Mouse (Mus musculus): ENCODE data around the gene Scn9a. TPM values are rescaled to one million over a fixed set of nuclear protein-coding genes. Genes with fewer than 3 reads are reported as not detected.

Gene Scn9a
- polyA plus RNA-seq, 1 experiment, result not detected

GRCm38 (mm10) chr2:66597313-66597712, 37.4 kb downstream of the Scn9a start:
- no peak for TF ChIP-seq POLR2A (IDR thresholded peaks at IDR 0.05; ENCODE audit: low read depth, low read length)
- TF ChIP-seq CTCF (IDR thresholded peaks at IDR 0.05; ENCODE audit: extremely low read depth, insufficient read length, insufficient replicate concordance, low read depth, low read length), result no peak
- no peak overlapping the region for H3K4me3 ChIP-seq (ENCODE audit: low read depth, low read length)
- WGBS, result 47% methylated on average over 6 of the region's 6 CpGs

GRCm38 (mm10) chr2:66596145-66596544, 38.6 kb downstream of the Scn9a start:
- Histone ChIP-seq H3K27me3 (ENCODE audit: control insufficient read depth, insufficient read depth, low read length) (no peaks in the 10 kb centered on the region), H3K36me3 (ENCODE audit: control insufficient read depth, insufficient read depth, low read length) (no peaks in the 10 kb centered on the region), H3K4me1 (ENCODE audit: control insufficient read depth, insufficient read depth, insufficient read length, low read length) (no peaks in the 10 kb centered on the region), H3K4me3 (ENCODE audit: low read depth, low read length) (no peak overlapping the region), H3K27ac (ENCODE audit: insufficient read depth, low read depth, low read length) (no peak overlapping the region)
- TF ChIP-seq POLR2A (IDR thresholded peaks at IDR 0.05; ENCODE audit: low read depth, low read length) (no peak), CTCF (IDR thresholded peaks at IDR 0.05; ENCODE audit: extremely low read depth, insufficient read length, insufficient replicate concordance, low read depth, low read length) (no peak)
- 36% methylated on average over 5 of the region's 5 CpGs for WGBS

More at GRCm38 (mm10) chr2:66597313-66597712, 37.4 kb downstream of the Scn9a start:
- H3K4me1 ChIP-seq (ENCODE audit: control insufficient read depth, insufficient read depth, insufficient read length, low read length), result no peaks in the 10 kb centered on the region
- no peak overlapping the region for H3K27ac ChIP-seq (ENCODE audit: insufficient read depth, low read depth, low read length)
- no peaks in the 10 kb centered on the region for H3K27me3 ChIP-seq (ENCODE audit: control insufficient read depth, insufficient read depth, low read length)
- H3K36me3 ChIP-seq (ENCODE audit: control insufficient read depth, insufficient read depth, low read length), result no peaks in the 10 kb centered on the region

GRCm38 (mm10) chr2:66590151-66590550, 44.6 kb downstream of the Scn9a start:
- no peak overlapping the region for H3K27ac ChIP-seq (ENCODE audit: insufficient read depth, low read depth, low read length)
- no peaks in the 10 kb centered on the region for H3K4me1 ChIP-seq (ENCODE audit: control insufficient read depth, insufficient read depth, insufficient read length, low read length)
- WGBS, result 60% methylated on average over 3 of the region's 3 CpGs
- H3K27me3 ChIP-seq (ENCODE audit: control insufficient read depth, insufficient read depth, low read length), result no peaks in the 10 kb centered on the region
- TF ChIP-seq POLR2A (IDR thresholded peaks at IDR 0.05; ENCODE audit: low read depth, low read length), result no peak
- TF ChIP-seq CTCF (IDR thresholded peaks at IDR 0.05; ENCODE audit: extremely low read depth, insufficient read length, insufficient replicate concordance, low read depth, low read length), result no peak
- no peak overlapping the region for H3K4me3 ChIP-seq (ENCODE audit: low read depth, low read length)
- H3K36me3 ChIP-seq (ENCODE audit: control insufficient read depth, insufficient read depth, low read length), result no peaks in the 10 kb centered on the region

- WGBS, result 68% methylated on average over 5 of the region's 5 CpGs
- no peaks in the 10 kb centered on the region for H3K36me3 ChIP-seq (ENCODE audit: control insufficient read depth, insufficient read depth, low read length)
- H3K4me3 ChIP-seq (ENCODE audit: low read depth, low read length), result no peak overlapping the region
- H3K27me3 ChIP-seq (ENCODE audit: control insufficient read depth, insufficient read depth, low read length), result no peaks in the 10 kb centered on the region
- no peak overlapping the region for H3K27ac ChIP-seq (ENCODE audit: insufficient read depth, low read depth, low read length)
- TF ChIP-seq POLR2A (IDR thresholded peaks at IDR 0.05; ENCODE audit: low read depth, low read length) (no peak), CTCF (IDR thresholded peaks at IDR 0.05; ENCODE audit: extremely low read depth, insufficient read length, insufficient replicate concordance, low read depth, low read length) (no peak)
- no peaks in the 10 kb centered on the region for H3K4me1 ChIP-seq (ENCODE audit: control insufficient read depth, insufficient read depth, insufficient read length, low read length)
These were observed 54.5 kb downstream of the Scn9a start for GRCm38 (mm10) chr2:66580026-66580808.

GRCm38 (mm10) chr2:66548254-66548653, 86.5 kb downstream of the Scn9a start:
- Histone ChIP-seq H3K27me3 (ENCODE audit: control insufficient read depth, insufficient read depth, low read length) (no peaks in the 10 kb centered on the region), H3K4me3 (ENCODE audit: low read depth, low read length) (no peak overlapping the region), H3K27ac (ENCODE audit: insufficient read depth, low read depth, low read length) (no peak overlapping the region), H3K4me1 (ENCODE audit: control insufficient read depth, insufficient read depth, insufficient read length, low read length) (no peaks in the 10 kb centered on the region), H3K36me3 (ENCODE audit: control insufficient read depth, insufficient read depth, low read length) (no peaks in the 10 kb centered on the region)
- 84% methylated on average over 3 of the region's 3 CpGs for WGBS
- no peak for TF ChIP-seq POLR2A (IDR thresholded peaks at IDR 0.05; ENCODE audit: low read depth, low read length)
- no peak for TF ChIP-seq CTCF (IDR thresholded peaks at IDR 0.05; ENCODE audit: extremely low read depth, insufficient read length, insufficient replicate concordance, low read depth, low read length)

- H3K27ac ChIP-seq (ENCODE audit: insufficient read depth, low read depth, low read length), result no peak overlapping the region
- 67% methylated on average over 3 of the region's 3 CpGs for WGBS
These were observed 114.8 kb downstream of the Scn9a start for GRCm38 (mm10) chr2:66519966-66520365.

GRCm38 (mm10) chr2:66511424-66511823, 123.3 kb downstream of the Scn9a start:
- 35% methylated on average over 2 of the region's 2 CpGs for WGBS
- TF ChIP-seq CTCF (IDR thresholded peaks at IDR 0.05; ENCODE audit: extremely low read depth, insufficient read length, insufficient replicate concordance, low read depth, low read length), result no peak
- no peak for TF ChIP-seq POLR2A (IDR thresholded peaks at IDR 0.05; ENCODE audit: low read depth, low read length)
- Histone ChIP-seq H3K4me1 (ENCODE audit: control insufficient read depth, insufficient read depth, insufficient read length, low read length) (no peaks in the 10 kb centered on the region), H3K27me3 (ENCODE audit: control insufficient read depth, insufficient read depth, low read length) (no peaks in the 10 kb centered on the region), H3K36me3 (ENCODE audit: control insufficient read depth, insufficient read depth, low read length) (no peaks in the 10 kb centered on the region), H3K27ac (ENCODE audit: insufficient read depth, low read depth, low read length) (no peak overlapping the region), H3K4me3 (ENCODE audit: low read depth, low read length) (no peak overlapping the region)

More at GRCm38 (mm10) chr2:66519966-66520365, 114.8 kb downstream of the Scn9a start:
- TF ChIP-seq POLR2A (IDR thresholded peaks at IDR 0.05; ENCODE audit: low read depth, low read length) (no peak), CTCF (IDR thresholded peaks at IDR 0.05; ENCODE audit: extremely low read depth, insufficient read length, insufficient replicate concordance, low read depth, low read length) (no peak)
- Histone ChIP-seq H3K4me1 (ENCODE audit: control insufficient read depth, insufficient read depth, insufficient read length, low read length) (no peaks in the 10 kb centered on the region), H3K36me3 (ENCODE audit: control insufficient read depth, insufficient read depth, low read length) (no peaks in the 10 kb centered on the region), H3K27me3 (ENCODE audit: control insufficient read depth, insufficient read depth, low read length) (no peaks in the 10 kb centered on the region), H3K4me3 (ENCODE audit: low read depth, low read length) (no peak overlapping the region)
